Comparison of ENCODE assay signal across 9 mouse cellular contexts in genomic region chr6:100732376-100733021, GRCm38 (mm10). TPM values are rescaled to one million over a fixed set of nuclear protein-coding genes. Genes with fewer than 3 reads are reported as not detected.
DNase-seq lines count a peak whose midpoint lies in the region; ATAC-seq and TF ChIP-seq lines count a peak whose summit lies in the region.
"Had no signal": no experiment of that assay in that cellular context is flagged by ENCODE, and none has a peak within 500 bp of the region (broad histone marks: within the 10 kb centered on the region; RNA-seq: fewer than 3 reads in every experiment).

No protein-coding gene starts in this region.

- H3K36me3 ChIP-seq in heart, embryonic 11.5 days (ENCODE audit: control insufficient read depth, insufficient read depth, low read length): no peaks in the 10 kb centered on the region
- peaks cover 15% of the 10 kb centered on the region for H3K36me3 ChIP-seq in embryonic facial prominence, embryonic 15.5 days
- peaks cover 21% of the 10 kb centered on the region for H3K36me3 ChIP-seq in limb, embryonic 14.5 days (ENCODE audit: control insufficient read depth, insufficient read depth, low read length)
- H3K36me3 ChIP-seq: neural tube, embryonic 13.5 days had no signal

- TF ChIP-seq POLR2A in limb, embryonic 14.5 days (IDR thresholded peaks at IDR 0.05; ENCODE audit: borderline replicate concordance, extremely low read depth, insufficient read depth, insufficient read length): no peak

- H3K9me3 ChIP-seq in heart, embryonic 11.5 days (replicated peaks; ENCODE audit: control insufficient read depth, low read length): no peaks in the 10 kb centered on the region
- H3K9me3 ChIP-seq in embryonic facial prominence, embryonic 15.5 days (replicated peaks): no peaks in the 10 kb centered on the region
- no peaks in the 10 kb centered on the region for H3K9me3 ChIP-seq in limb, embryonic 14.5 days (ENCODE audit: control insufficient read depth, low read length)
- H3K9me3 ChIP-seq: neural tube, embryonic 13.5 days had no signal

- H3K9ac ChIP-seq in heart, embryonic 11.5 days (ENCODE audit: low read depth, low read length): no peak overlapping the region
- no peak overlapping the region for H3K9ac ChIP-seq in embryonic facial prominence, embryonic 15.5 days
- H3K9ac ChIP-seq in limb, embryonic 14.5 days (ENCODE audit: low read depth, low read length, severe bottlenecking): no peak overlapping the region
- H3K9ac ChIP-seq: neural tube, embryonic 13.5 days had no signal

- intact Hi-C loops in heart, postnatal 14 days (cut with DNase I): no loop called here

- 62% methylated on average over 12 of the region's 12 CpGs for WGBS in heart, embryonic 11.5 days (ENCODE audit: insufficient replicate concordance)
- WGBS in embryonic facial prominence, embryonic 15.5 days: 17% methylated on average over 12 of the region's 12 CpGs
- WGBS in limb, embryonic 14.5 days: 15% methylated on average over 12 of the region's 12 CpGs

- H3K4me2 ChIP-seq in heart, embryonic 11.5 days: no peak overlapping the region
- peak overlapping the region; percentile 41 for H3K4me2 ChIP-seq in embryonic facial prominence, embryonic 15.5 days (replicated peaks)
- H3K4me2 ChIP-seq in limb, embryonic 14.5 days (replicated peaks; ENCODE audit: low read depth, low read length, severe bottlenecking): peak overlapping the region; percentile 21
- H3K4me2 ChIP-seq: neural tube, embryonic 13.5 days had no signal

- no peak for ATAC-seq in heart, embryonic 11.5 days (replicated peaks; ENCODE audit: insufficient number of reproducible peaks, low FRiP score, low TSS enrichment)
- peak; percentile 88 for ATAC-seq in embryonic facial prominence, embryonic 15.5 days (ENCODE audit: insufficient number of reproducible peaks, low FRiP score, low TSS enrichment, low read depth)
- ATAC-seq in limb, embryonic 14.5 days (ENCODE audit: low FRiP score, low read depth): peak; percentile 91
- no peak for ATAC-seq in megakaryocyte-erythroid progenitor cell, adult 5-6 weeks (replicated peaks; ENCODE audit: low FRiP score, low TSS enrichment, poor library complexity, severe bottlenecking)

- peak; percentile 98 for DNase-seq in heart, adult 11 months
- peak; percentile 44 to 48 for DNase-seq in heart, postnatal 14 days
- DNase-seq in limb, embryonic 14.5 days (ENCODE audit: low spot score): peak; percentile 90
- no peak for DNase-seq in adrenal gland, postnatal 14 days
- no peak for DNase-seq in MN1 (ENCODE audit: low spot score)

- no peaks in the 10 kb centered on the region for H3K4me1 ChIP-seq in heart, embryonic 11.5 days (ENCODE audit: control insufficient read depth, insufficient read depth, low read length)
- peaks cover 33% of the 10 kb centered on the region for H3K4me1 ChIP-seq in embryonic facial prominence, embryonic 15.5 days
- peaks cover 36% of the 10 kb centered on the region for H3K4me1 ChIP-seq in limb, embryonic 14.5 days (ENCODE audit: control insufficient read depth, insufficient read depth, low read length)
- H3K4me1 ChIP-seq: neural tube, embryonic 13.5 days had no signal

- H3K4me3 ChIP-seq in heart, embryonic 11.5 days (ENCODE audit: low read depth, low read length): no peak overlapping the region
- peak overlapping the region; percentile 11 for H3K4me3 ChIP-seq in embryonic facial prominence, embryonic 15.5 days (replicated peaks)
- no peak overlapping the region for H3K4me3 ChIP-seq in limb, embryonic 14.5 days (replicated peaks; ENCODE audit: low read length)
- H3K4me3 ChIP-seq: neural tube, embryonic 13.5 days had no signal

- no peaks in the 10 kb centered on the region for H3K27me3 ChIP-seq in heart, embryonic 11.5 days (ENCODE audit: control insufficient read depth, insufficient read depth, low read length)
- no peaks in the 10 kb centered on the region for H3K27me3 ChIP-seq in embryonic facial prominence, embryonic 15.5 days
- H3K27me3 ChIP-seq in limb, embryonic 14.5 days (ENCODE audit: control insufficient read depth, insufficient read depth, low read length): no peaks in the 10 kb centered on the region
- H3K27me3 ChIP-seq: neural tube, embryonic 13.5 days had no signal

- no peak overlapping the region for H3K27ac ChIP-seq in heart, embryonic 11.5 days (ENCODE audit: low read depth, low read length)
- H3K27ac ChIP-seq in embryonic facial prominence, embryonic 15.5 days (replicated peaks): peak overlapping the region; percentile 85
- H3K27ac ChIP-seq in limb, embryonic 14.5 days (replicated peaks; ENCODE audit: low read depth, low read length): peak overlapping the region; percentile 73
- H3K27ac ChIP-seq: neural tube, embryonic 13.5 days had no signal

RNA-seq across cellular contexts. Expression of gene Gxylt2, which starts 28.0 kb away (rescaled TPM):
- 0.93 and 1.1 TPM in 2 replicates for polyA plus RNA-seq in heart, embryonic 11.5 days (2014; fragmentation: Nextera tagmentation; extraction: Ambion mirVana)
- 33.4 and 36.4 TPM in 2 replicates for polyA plus RNA-seq in embryonic facial prominence, embryonic 15.5 days (2015; fragmentation: Nextera tagmentation; extraction: Ambion mirVana)
- 1 to 10 TPM; 6.2 to 7.4 TPM for total RNA-seq in heart, postnatal 14 days (2021)
- 27.6 and 32.3 TPM in 2 replicates for polyA plus RNA-seq in limb, embryonic 14.5 days (2012; rRNA removed)
- 27.1 and 33.6 TPM in 2 replicates for polyA plus RNA-seq in limb, embryonic 14.5 days (2014; fragmentation: Nextera tagmentation; extraction: Ambion mirVana)
- total RNA-seq in megakaryocyte-erythroid progenitor cell, adult 5-6 weeks (2014; fragmentation: Nextera tagmentation): not detected in 2 replicates
- total RNA-seq in megakaryocyte-erythroid progenitor cell, adult 5-6 weeks (2017): not detected in 2 replicates
- total RNA-seq in adrenal gland, postnatal 14 days (2021): 0.85 and 2.2 TPM in 2 replicates

Comparison
In these comparisons a context has a peak if more than half of its experiments do, and no peak if none do; other contexts are left out.
1. DNase-seq: peak in heart, adult 11 months (single experiment), heart, postnatal 14 days (2 of 2) and limb, embryonic 14.5 days (single experiment); none in adrenal gland, postnatal 14 days (single experiment) and MN1 (single experiment).
2. ATAC-seq: peak in embryonic facial prominence, embryonic 15.5 days (single experiment) and limb, embryonic 14.5 days (single experiment); none in heart, embryonic 11.5 days (single experiment) and megakaryocyte-erythroid progenitor cell, adult 5-6 weeks (single experiment).